Mouse (Mus musculus): ENCODE data around the gene Zbtb18.

The Zbtb18 gene

GRCm38 (mm10) chr1:177442196-177442808 is at the start of gene Zbtb18:
TSS of gene Zbtb18 (plus strand) at chr1:177442351.
- DNase-seq (ENCODE audit: low read depth, low spot score) = no peak

- no peak for DNase-seq (ENCODE audit: low read depth, low spot score)
Observed at GRCm38 (mm10) chr1:177397455-177397854, 44.7 kb upstream of the Zbtb18 start.

GRCm38 (mm10) chr1:177405170-177405569 is 37.0 kb upstream of the Zbtb18 start:
- no peak for DNase-seq (ENCODE audit: low read depth, low spot score)

GRCm38 (mm10) chr1:177408690-177409089 is 33.5 kb upstream of the Zbtb18 start:
- peak; percentile 20 for DNase-seq (ENCODE audit: low read depth, low spot score)

- DNase-seq (ENCODE audit: low read depth, low spot score) = no peak
Observed at GRCm38 (mm10) chr1:177410769-177411348, 31.3 kb upstream of the Zbtb18 start.

- no peak for DNase-seq (ENCODE audit: low read depth, low spot score)
Observed at GRCm38 (mm10) chr1:177411359-177412358, 30.5 kb upstream of the Zbtb18 start.

- no peak for DNase-seq (ENCODE audit: low read depth, low spot score)
Observed at GRCm38 (mm10) chr1:177419331-177419730, 22.8 kb upstream of the Zbtb18 start.

GRCm38 (mm10) chr1:177420126-177420525 is 22.0 kb upstream of the Zbtb18 start:
- DNase-seq (ENCODE audit: low read depth, low spot score) = no peak

- DNase-seq (ENCODE audit: low read depth, low spot score) = no peak
Observed at GRCm38 (mm10) chr1:177427862-177428261, 14.3 kb upstream of the Zbtb18 start.

- DNase-seq (ENCODE audit: low read depth, low spot score) = no peak
Observed at GRCm38 (mm10) chr1:177428338-177428737, 13.8 kb upstream of the Zbtb18 start.

- DNase-seq (ENCODE audit: low read depth, low spot score) = no peak
Observed at GRCm38 (mm10) chr1:177429067-177429466, 13.1 kb upstream of the Zbtb18 start.

- DNase-seq (ENCODE audit: low read depth, low spot score) = no peak
Observed at GRCm38 (mm10) chr1:177440411-177440810, 1.7 kb upstream of the Zbtb18 start.

- no peak for DNase-seq (ENCODE audit: low read depth, low spot score)
Observed at GRCm38 (mm10) chr1:177440981-177441491, 1.1 kb upstream of the Zbtb18 start.

GRCm38 (mm10) chr1:177441492-177442195 is 507 bp upstream of the Zbtb18 start:
- DNase-seq (ENCODE audit: low read depth, low spot score) = peak; percentile 98

- no peak for DNase-seq (ENCODE audit: low read depth, low spot score)
Observed at GRCm38 (mm10) chr1:177442821-177443723, 921 bp downstream of the Zbtb18 start.

GRCm38 (mm10) chr1:177443724-177444482 is 1.8 kb downstream of the Zbtb18 start:
- no peak for DNase-seq (ENCODE audit: low read depth, low spot score)

GRCm38 (mm10) chr1:177444483-177444810 is 2.3 kb downstream of the Zbtb18 start:
- no peak for DNase-seq (ENCODE audit: low read depth, low spot score)

GRCm38 (mm10) chr1:177444941-177445340 is 2.8 kb downstream of the Zbtb18 start:
- DNase-seq (ENCODE audit: low read depth, low spot score) = no peak

GRCm38 (mm10) chr1:177445461-177446130 is 3.4 kb downstream of the Zbtb18 start:
- DNase-seq (ENCODE audit: low read depth, low spot score) = no peak
